Mouse (Mus musculus) CD4-positive, CD25-positive, alpha-beta regulatory T cell, adult 2 months (primary cell): ENCODE results near the gene Sept1.

ENCODE experiments used
- DNase-seq: peaks from one replicate; pipeline ENCODE4 v3.0.0-alpha.2; 2012; ENCODE audit warnings: low read depth, low spot score

Gene Sept1

GRCm38 (mm10) chr7:127218670-127219069 lies 14.3 kb downstream of the Sept1 start:
- DNase-seq, result peak; percentile 38

GRCm38 (mm10) chr7:127217901-127218642 lies 14.9 kb downstream of the Sept1 start:
- DNase-seq, result peak; percentile 84

- no peak for DNase-seq
Measured at GRCm38 (mm10) chr7:127217475-127217874, 15.5 kb downstream of the Sept1 start.

GRCm38 (mm10) chr7:127216307-127216706 lies 16.6 kb downstream of the Sept1 start:
- no peak for DNase-seq

GRCm38 (mm10) chr7:127214981-127215871 lies 17.7 kb downstream of the Sept1 start:
- peak; percentile 87 for DNase-seq

GRCm38 (mm10) chr7:127214521-127214920 lies 18.4 kb downstream of the Sept1 start:
- DNase-seq, result no peak

- no peak for DNase-seq
Measured at GRCm38 (mm10) chr7:127213930-127214329, 19.0 kb downstream of the Sept1 start.

- peak; percentile 71 for DNase-seq
Measured at GRCm38 (mm10) chr7:127213485-127213884, 19.4 kb downstream of the Sept1 start.

GRCm38 (mm10) chr7:127212432-127213250 lies 20.3 kb downstream of the Sept1 start:
- no peak for DNase-seq

- DNase-seq, result no peak
Measured at GRCm38 (mm10) chr7:127211014-127211745, 21.8 kb downstream of the Sept1 start.

GRCm38 (mm10) chr7:127210266-127210665 lies 22.7 kb downstream of the Sept1 start:
- DNase-seq, result no peak

GRCm38 (mm10) chr7:127209851-127210250 lies 23.1 kb downstream of the Sept1 start:
- DNase-seq, result peak; percentile 19

GRCm38 (mm10) chr7:127208553-127209438 lies 24.1 kb downstream of the Sept1 start, which contains the start of gene Mylpf:
TSS of gene Mylpf (plus strand) at chr7:127208890.
- DNase-seq, result peak; percentile 97

- no peak for DNase-seq
Measured at GRCm38 (mm10) chr7:127208295-127208552, 24.7 kb downstream of the Sept1 start, which contains the start of gene Tbc1d10b. TSS of gene Tbc1d10b (minus strand) at chr7:127208468.

GRCm38 (mm10) chr7:127207374-127208294 lies 25.3 kb downstream of the Sept1 start:
- peak; percentile 60 for DNase-seq

- no peak for DNase-seq
Measured at GRCm38 (mm10) chr7:127206606-127207005, 26.3 kb downstream of the Sept1 start.

- no peak for DNase-seq
Measured at GRCm38 (mm10) chr7:127196484-127196883, 36.4 kb downstream of the Sept1 start.

GRCm38 (mm10) chr7:127195544-127196295 lies 37.2 kb downstream of the Sept1 start, which contains the start of gene Cd2bp2:
TSS of gene Cd2bp2 (minus strand) at chr7:127196050.
- peak; percentile 97 for DNase-seq
